Mouse (Mus musculus) cortical plate, adult 2 months (tissue): ENCODE data around the gene Omt2b. TPM values are rescaled to one million over a fixed set of nuclear protein-coding genes. Genes with fewer than 3 reads are reported as not detected.

Source experiments
- H3K27ac ChIP-seq: fragments of 200-500 bp; 2 replicates; pipeline ENCODE4 v1.5.1; 2012; ENCODE audit warnings: low read length, control low read depth, inconsistent platforms; ENCODE audit not compliant: insufficient read depth
- H3K4me1 ChIP-seq: fragments of 200-500 bp; 2 replicates; pipeline ENCODE4 v1.6.1; 2011; ENCODE audit warnings: low read length; ENCODE audit not compliant: control insufficient read depth, insufficient read depth
- H3K4me3 ChIP-seq: fragments of 200-500 bp; 2 replicates; pipeline ENCODE4 v1.5.1; 2011; ENCODE audit warnings: mild to moderate bottlenecking, low read length, control low read depth; ENCODE audit not compliant: insufficient read depth
- CTCF ChIP-seq: fragments of 200-500 bp; IDR thresholded peaks from 2 replicates; pipeline ENCODE4 v1.5.1; 2011; ENCODE audit warnings: mild to moderate bottlenecking, control low read depth, low read length; ENCODE audit not compliant: insufficient read depth; ENCODE audit errors: extremely low read depth
- POLR2A ChIP-seq: fragments of 200-500 bp; IDR thresholded peaks from 2 replicates; pipeline ENCODE4 v1.6.1; 2011; ENCODE audit warnings: mild to moderate bottlenecking, low read length, control low read depth; ENCODE audit not compliant: insufficient read depth; ENCODE audit errors: extremely low read depth
- polyA plus RNA-seq: library from polyadenylated mRNA; depleted of rRNA; stranded (reverse); fragments of >200 nt; gene quantifications from 2 replicates; pipeline ENCODE4 v1.2.3, GENCODE M21; 2012

Gene Omt2b
- polyA plus RNA-seq, 1 experiment = not detected

DNA sequence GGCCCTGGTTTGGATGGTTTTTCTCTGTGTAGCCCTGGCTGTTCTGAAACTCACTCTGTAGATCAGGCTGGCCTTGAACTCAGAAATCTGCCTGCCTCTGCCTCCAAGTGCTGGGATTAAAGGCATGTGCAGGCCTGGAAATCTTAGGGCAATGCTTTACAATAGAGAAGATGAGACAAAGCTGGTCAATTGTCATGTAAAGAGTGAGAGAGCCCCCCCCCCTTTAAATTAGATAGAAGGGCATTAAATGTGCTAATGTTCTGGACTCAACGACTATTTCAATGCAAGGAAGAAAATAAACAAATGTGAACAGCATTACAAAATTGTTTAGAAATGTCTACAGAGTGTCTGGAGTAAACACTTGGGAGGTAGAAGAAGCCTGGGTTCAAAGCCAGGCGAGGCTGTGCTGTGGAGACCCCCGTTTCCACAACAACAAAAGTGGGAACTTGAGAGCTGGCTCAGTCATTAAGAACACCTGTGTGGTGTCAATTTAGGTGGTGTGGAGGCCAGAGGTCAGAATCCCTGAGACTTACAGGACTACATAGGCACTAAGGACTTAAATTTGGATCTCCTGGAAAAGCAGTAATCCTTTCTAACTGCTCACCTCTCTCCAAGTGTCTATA, 41.4 kb downstream of the Omt2b start:
- no peaks in the 10 kb centered on the region for H3K4me1 ChIP-seq
- H3K27ac ChIP-seq = no peak overlapping the region
- no peak for TF ChIP-seq CTCF
- no peak for TF ChIP-seq POLR2A
- H3K4me3 ChIP-seq = no peak overlapping the region

GRCm38 (mm10) chr9:78369349-78369748, 42.0 kb downstream of the Omt2b start:
- Histone ChIP-seq H3K4me1 (no peaks in the 10 kb centered on the region), H3K4me3 (no peak overlapping the region), H3K27ac (no peak overlapping the region)
- no peak for TF ChIP-seq CTCF

DNA sequence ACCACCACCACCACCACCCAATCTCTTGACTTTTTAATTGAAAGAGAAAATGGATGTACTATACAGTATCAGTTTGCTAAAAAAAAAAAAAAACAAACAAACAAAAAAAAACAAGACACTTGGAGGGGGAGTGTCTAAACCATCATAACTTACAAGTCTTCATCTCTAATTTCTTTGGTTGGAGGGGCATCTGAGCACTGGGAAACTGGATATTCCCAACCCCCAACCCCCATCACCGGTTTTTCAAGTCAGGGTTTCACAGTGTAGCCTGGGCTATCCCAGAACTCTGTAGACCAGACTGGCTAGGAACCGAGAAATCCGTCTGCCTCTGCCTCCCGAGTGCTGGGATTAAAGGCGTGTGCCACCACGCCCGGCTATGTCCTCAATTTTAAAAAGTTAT, 42.4 kb downstream of the Omt2b start:
- H3K4me1 ChIP-seq = no peaks in the 10 kb centered on the region
- no peak overlapping the region for H3K4me3 ChIP-seq
- H3K27ac ChIP-seq = no peak overlapping the region
- TF ChIP-seq POLR2A (no peak), CTCF (no peak)

GRCm38 (mm10) chr9:78371441-78371840, 44.1 kb downstream of the Omt2b start:
- Histone ChIP-seq H3K4me1 (no peaks in the 10 kb centered on the region), H3K4me3 (no peak overlapping the region), H3K27ac (no peak overlapping the region)
- TF ChIP-seq POLR2A (no peak), CTCF (no peak)

- Histone ChIP-seq H3K27ac (no peak overlapping the region), H3K4me1 (no peaks in the 10 kb centered on the region), H3K4me3 (no peak overlapping the region)
- no peak for TF ChIP-seq CTCF
- no peak for TF ChIP-seq POLR2A
These were observed 45.6 kb downstream of the Omt2b start for GRCm38 (mm10) chr9:78372827-78373504.

GRCm38 (mm10) chr9:78374397-78374796, 47.0 kb downstream of the Omt2b start:
- no peaks in the 10 kb centered on the region for H3K4me1 ChIP-seq
- no peak for TF ChIP-seq CTCF
- no peak for TF ChIP-seq POLR2A
- no peak overlapping the region for H3K4me3 ChIP-seq
- no peak overlapping the region for H3K27ac ChIP-seq

- TF ChIP-seq CTCF = no peak
- TF ChIP-seq POLR2A = no peak
- Histone ChIP-seq H3K4me1 (no peaks in the 10 kb centered on the region), H3K4me3 (no peak overlapping the region), H3K27ac (no peak overlapping the region)
These were observed 47.5 kb downstream of the Omt2b start for GRCm38 (mm10) chr9:78374885-78375389.

DNA sequence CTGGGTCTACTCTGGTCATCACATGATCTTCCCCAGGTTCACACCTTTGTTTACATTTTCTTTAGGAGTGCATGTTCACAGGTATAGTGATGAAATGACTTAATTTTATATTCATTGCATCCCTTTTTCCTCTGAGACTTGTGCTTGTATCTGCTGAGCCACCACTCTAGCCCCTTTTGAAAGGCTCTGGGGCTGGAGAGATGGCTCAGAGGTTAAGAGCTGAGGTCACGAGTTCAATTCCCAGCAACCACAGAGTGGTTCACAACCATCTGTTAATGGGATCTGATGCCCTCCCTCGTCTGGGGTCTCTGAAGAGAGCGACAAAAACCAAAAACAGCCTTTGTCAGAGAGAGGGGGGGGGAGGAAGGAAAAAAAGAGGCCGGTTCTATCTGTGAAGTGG, 48.1 kb downstream of the Omt2b start:
- no peak overlapping the region for H3K4me3 ChIP-seq
- H3K27ac ChIP-seq = no peak overlapping the region
- no peaks in the 10 kb centered on the region for H3K4me1 ChIP-seq
- no peak for TF ChIP-seq CTCF
- no peak for TF ChIP-seq POLR2A

DNA sequence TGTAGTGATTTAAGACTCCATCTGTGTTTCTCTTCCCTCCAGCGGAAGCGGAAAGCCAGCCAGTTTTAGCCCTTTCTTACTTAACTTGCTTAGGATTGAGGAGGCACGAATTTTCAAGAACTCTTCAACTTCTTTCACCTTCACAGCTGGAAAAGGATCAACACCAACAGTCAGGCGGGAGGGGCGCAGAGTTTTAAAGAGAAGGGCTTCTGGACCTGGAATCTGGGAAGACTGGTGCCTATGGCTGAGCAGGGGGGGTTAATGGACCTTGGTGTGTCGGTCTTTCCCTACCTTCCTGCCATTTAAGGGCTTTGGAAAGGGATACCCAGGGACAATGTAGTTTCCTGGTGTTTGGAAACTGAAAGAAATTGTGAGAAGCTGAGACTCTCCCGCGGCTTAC, 50.2 kb downstream of the Omt2b start:
- Histone ChIP-seq H3K27ac (no peak overlapping the region), H3K4me3 (no peak overlapping the region), H3K4me1 (no peaks in the 10 kb centered on the region)
- TF ChIP-seq CTCF (no peak), POLR2A (no peak)
